Mouse (Mus musculus) hematopoietic stem cell, adult 5-6 weeks (primary cell): ENCODE results near the gene BC029722. TPM values are rescaled to one million over a fixed set of nuclear protein-coding genes. Genes with fewer than 3 reads are reported as not detected.
"Not testable (repeated sequence)": the region's sequence is repeated elsewhere in the genome, so short reads cannot be mapped to it uniquely, and the experiment has no call there.

ENCODE experiments used
- ATAC-seq, 2 experiments: fragments of 125-278 bp in 1 of 2; replicated peaks in 1 of 2; 2 replicates each; pipeline ENCODE4 v1.8.0; 2016 to 2017; ENCODE audit warnings: inconsistent platforms in 2 of 2, mild to moderate bottlenecking in 2 of 2, moderate number of reproducible peaks in 2 of 2, low read depth in 1 of 2, moderate TSS enrichment in 1 of 2; ENCODE audit not compliant: low FRiP score in 2 of 2, poor library complexity in 2 of 2, severe bottlenecking in 2 of 2, insufficient read depth in 1 of 2, low TSS enrichment in 1 of 2
- total RNA-seq: library from RNA; stranded (forward); fragments of 172-1452, 232-1000 nt; gene quantifications from 2 replicates; pipeline ENCODE4 v1.2.3, GENCODE M21; 2017

BC029722 gene
- total RNA-seq = 21.0 and 27.2 TPM in 2 replicates

- ATAC-seq = no peak
These were observed at the start of gene BC029722 for GRCm38 (mm10) chr2:155819392-155819448. Gene BC029722, minus strand, starts transcription at chr2:155819426.

GRCm38 (mm10) chr2:155868320-155868719 is 49.1 kb upstream of the BC029722 start:
- ATAC-seq = no peak

- ATAC-seq = no peak
These were observed 44.2 kb upstream of the BC029722 start for GRCm38 (mm10) chr2:155863301-155863867.

GRCm38 (mm10) chr2:155862573-155863300 is 43.5 kb upstream of the BC029722 start:
- ATAC-seq = no peak

- no peak for ATAC-seq
These were observed 42.4 kb upstream of the BC029722 start for GRCm38 (mm10) chr2:155861581-155861980.

GRCm38 (mm10) chr2:155860102-155860501 is 40.9 kb upstream of the BC029722 start:
- ATAC-seq = no peak

GRCm38 (mm10) chr2:155852536-155852935 is 33.3 kb upstream of the BC029722 start:
- no peak for ATAC-seq

GRCm38 (mm10) chr2:155850120-155850519 is 30.9 kb upstream of the BC029722 start:
- no peak for ATAC-seq

GRCm38 (mm10) chr2:155849464-155849863 is 30.2 kb upstream of the BC029722 start:
- ATAC-seq = no peak

GRCm38 (mm10) chr2:155848291-155848690 is 29.1 kb upstream of the BC029722 start:
- ATAC-seq = peak; percentile 63 to 79; a peak in 3 of 4 replicates

GRCm38 (mm10) chr2:155846930-155847329 is 27.7 kb upstream of the BC029722 start:
- no peak for ATAC-seq

GRCm38 (mm10) chr2:155838961-155839360 is 19.7 kb upstream of the BC029722 start:
- ATAC-seq = no peak

GRCm38 (mm10) chr2:155837961-155838360 is 18.7 kb upstream of the BC029722 start:
- ATAC-seq = no peak

GRCm38 (mm10) chr2:155834732-155835131 is 15.5 kb upstream of the BC029722 start, which contains the start of gene Fam83c:
Gene Fam83c, minus strand, starts transcription at chr2:155834854.
- ATAC-seq = no peak

GRCm38 (mm10) chr2:155832087-155832486 is 12.9 kb upstream of the BC029722 start:
- not testable (repeated sequence) for ATAC-seq

GRCm38 (mm10) chr2:155831302-155831701 is 12.1 kb upstream of the BC029722 start:
- no peak for ATAC-seq

- ATAC-seq = no peak
These were observed 11.6 kb upstream of the BC029722 start for GRCm38 (mm10) chr2:155830841-155831240.

- peak; percentile 92 to 94 for ATAC-seq
These were observed 7.6 kb upstream of the BC029722 start, which contains the start of gene Eif6 for GRCm38 (mm10) chr2:155826630-155827424. Gene Eif6, minus strand, starts transcription at chr2:155826925.
